Mouse (Mus musculus) left cerebral cortex, adult 11 months (tissue): ENCODE measurements around the gene Cep41.

ENCODE experiments used
- DNase-seq: peaks from one replicate; pipeline ENCODE4 v3.0.0; 2022; ENCODE audit warnings: low spot score

The Cep41 gene

GRCm38 (mm10) chr6:30624763-30625162, 68.8 kb downstream of the Cep41 start:
- no peak for DNase-seq

DNA sequence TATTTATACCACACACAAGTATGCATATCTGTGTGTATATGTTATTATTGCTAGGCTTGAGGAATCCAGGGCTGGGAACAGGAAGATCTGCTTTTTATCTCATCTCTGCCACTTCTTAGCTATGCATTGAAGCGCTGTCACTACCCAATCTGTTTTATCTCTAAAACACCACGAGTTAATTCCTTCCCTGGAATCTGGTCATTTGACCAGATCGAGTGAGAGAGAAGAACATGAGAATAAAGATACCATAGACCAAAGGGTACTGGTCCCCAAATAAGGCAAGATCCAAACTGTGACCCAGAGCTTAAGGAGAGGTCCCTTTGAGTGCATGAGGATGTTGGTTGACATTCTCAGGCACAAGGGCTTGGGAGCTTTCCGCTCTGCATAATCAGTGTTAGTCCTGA, 71.6 kb downstream of the Cep41 start:
- DNase-seq, result no peak

DNA sequence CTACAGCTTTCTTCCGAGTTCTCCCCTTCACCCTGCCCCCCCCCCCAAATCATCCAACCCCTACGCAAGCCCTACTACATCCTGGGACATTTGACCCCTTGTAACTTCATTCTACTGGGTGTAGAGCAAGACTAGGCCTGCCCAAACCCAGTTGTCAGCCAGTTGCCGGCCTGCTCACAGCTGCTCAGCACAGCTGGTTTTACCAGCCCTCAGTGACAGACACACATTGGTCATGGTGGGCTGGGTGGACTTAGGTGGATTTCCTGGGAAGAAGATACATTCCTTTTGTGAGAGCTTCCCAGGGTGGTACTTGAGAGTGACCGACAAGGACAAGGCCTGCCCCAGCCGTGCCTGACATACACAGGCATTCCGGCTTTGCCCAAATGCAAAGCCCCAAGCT, 72.6 kb downstream of the Cep41 start:
- DNase-seq, result no peak

DNA sequence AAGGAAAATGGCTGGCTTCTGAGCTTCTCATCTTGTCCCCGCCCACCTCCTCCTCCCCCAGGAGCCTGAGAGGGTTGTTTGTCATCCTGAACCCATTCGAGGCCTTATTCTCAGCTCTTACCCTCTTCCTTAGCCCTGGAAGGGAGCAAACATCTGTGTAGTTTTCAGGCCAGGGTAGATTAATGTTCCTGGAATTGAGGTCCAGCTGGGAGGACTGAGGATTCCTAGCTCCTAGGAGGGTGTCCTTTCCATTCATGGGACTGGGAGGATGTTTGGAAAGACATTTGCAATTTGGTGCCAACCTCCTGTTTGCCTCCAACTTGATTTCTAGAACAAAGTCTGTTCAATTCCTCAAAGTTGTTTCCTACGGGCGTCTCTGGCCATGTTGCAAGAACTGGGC, 73.0 kb downstream of the Cep41 start:
- DNase-seq, result no peak

- no peak for DNase-seq
Measured at GRCm38 (mm10) chr6:30619606-30620005, 73.9 kb downstream of the Cep41 start.

- no peak for DNase-seq
Measured at GRCm38 (mm10) chr6:30618735-30619134, 74.8 kb downstream of the Cep41 start.

DNA sequence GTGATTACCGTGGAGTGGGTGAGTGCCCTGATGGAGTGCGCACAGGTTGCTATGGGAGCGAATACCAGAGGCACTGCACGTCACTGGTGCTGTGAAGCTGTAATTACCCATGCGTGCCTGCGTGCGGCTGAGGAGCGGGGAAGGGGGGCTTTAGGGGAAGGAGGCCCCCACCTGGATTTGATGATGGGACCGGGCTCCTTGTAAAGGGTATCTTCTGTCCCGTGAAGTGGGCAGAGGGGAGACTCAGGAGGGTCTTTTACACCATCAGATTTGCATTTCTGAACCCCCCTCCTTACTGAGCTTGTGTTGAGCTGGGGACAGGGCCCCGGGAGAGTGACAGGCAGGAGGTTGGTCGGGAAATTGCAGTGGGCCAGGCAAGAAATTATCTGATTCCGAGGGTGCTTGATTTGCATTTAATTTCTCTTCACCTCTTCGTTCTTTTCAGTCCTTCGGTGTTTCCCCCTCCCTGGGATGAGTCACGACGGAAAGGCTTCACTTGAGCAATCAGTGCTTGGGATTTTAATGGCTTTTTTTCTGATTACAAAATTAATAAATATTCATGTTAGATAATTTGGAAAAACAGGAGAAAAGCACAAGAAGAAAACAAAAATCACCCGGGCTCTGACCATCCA, 75.5 kb downstream of the Cep41 start:
- peak; percentile 53 for DNase-seq

DNA sequence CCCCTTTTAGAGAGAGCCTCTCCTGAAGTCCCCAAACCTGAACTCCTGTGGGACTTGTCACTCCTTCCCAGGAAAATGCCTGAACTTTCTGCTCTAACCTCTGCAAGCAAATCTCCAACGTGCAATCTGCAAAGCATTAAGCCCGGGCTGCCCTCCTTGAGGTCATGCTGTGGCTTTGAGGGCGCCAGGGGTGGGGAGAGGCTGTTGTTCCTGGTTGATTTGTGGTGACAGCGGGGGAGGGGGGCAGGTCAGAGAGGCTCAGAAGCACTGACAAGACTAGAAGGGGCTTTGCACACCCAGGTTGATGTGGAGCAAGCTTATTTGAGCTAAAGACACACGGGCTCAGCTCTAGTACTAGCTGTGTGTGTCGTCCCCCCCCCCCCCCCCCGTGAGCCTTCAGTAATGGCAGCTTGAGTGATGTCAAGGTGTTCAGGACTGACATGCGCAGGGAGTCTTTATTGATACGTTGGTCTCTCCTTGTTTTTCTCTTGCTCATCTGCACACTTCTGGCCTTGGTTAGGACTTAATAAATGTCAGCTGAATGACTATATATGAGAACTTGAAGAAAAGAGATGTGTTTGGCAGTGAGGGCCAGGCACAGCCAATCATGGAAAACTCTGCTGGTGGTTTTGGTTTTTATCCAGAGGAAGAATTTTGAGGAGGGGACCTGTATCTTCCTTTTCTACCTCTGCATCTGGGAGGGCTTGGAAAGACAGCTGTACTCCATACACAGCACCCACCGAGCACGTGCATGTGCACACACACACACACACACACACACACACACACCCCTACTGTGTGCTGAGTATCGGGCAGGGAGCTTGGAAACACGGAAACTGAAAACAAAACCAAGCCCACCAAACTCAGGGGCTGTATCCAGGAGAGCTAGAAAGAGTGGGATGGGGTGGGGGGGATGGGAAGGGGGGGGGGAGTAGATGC, 76.3 kb downstream of the Cep41 start:
- DNase-seq, result no peak

- DNase-seq, result no peak
Measured at GRCm38 (mm10) chr6:30616491-30616941, 77.0 kb downstream of the Cep41 start.

- no peak for DNase-seq
Measured at GRCm38 (mm10) chr6:30615741-30616140, 77.8 kb downstream of the Cep41 start.

DNA sequence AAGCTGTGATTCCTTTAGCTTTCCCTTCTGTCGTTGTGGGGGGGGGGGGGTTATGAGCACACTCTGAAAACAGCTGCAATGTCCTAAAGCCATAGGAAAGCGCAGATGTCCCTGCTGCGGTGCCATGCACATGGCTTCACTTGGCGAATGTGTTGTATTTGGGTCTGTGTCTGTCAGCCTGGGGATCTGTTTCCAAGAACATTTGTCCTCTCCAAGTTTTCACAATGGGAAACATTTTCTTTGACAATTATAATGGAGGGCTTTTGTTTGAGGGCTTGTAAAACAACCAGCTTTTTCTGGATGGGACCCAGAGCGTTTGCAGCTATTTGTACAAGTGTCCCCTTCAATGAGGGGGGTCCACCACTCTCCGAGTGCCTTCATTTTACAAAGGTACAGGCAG, 79.3 kb downstream of the Cep41 start:
- no peak for DNase-seq

- no peak for DNase-seq
Measured at GRCm38 (mm10) chr6:30611212-30611611, 82.3 kb downstream of the Cep41 start.

GRCm38 (mm10) chr6:30610710-30611109, 82.8 kb downstream of the Cep41 start, which contains the start of gene Cpa5:
Cpa5 (plus strand) TSS chr6:30611010.
- DNase-seq, result no peak

GRCm38 (mm10) chr6:30605672-30606071, 87.9 kb downstream of the Cep41 start:
- no peak for DNase-seq

- DNase-seq, result no peak
Measured at GRCm38 (mm10) chr6:30605111-30605510, 88.4 kb downstream of the Cep41 start.

DNA sequence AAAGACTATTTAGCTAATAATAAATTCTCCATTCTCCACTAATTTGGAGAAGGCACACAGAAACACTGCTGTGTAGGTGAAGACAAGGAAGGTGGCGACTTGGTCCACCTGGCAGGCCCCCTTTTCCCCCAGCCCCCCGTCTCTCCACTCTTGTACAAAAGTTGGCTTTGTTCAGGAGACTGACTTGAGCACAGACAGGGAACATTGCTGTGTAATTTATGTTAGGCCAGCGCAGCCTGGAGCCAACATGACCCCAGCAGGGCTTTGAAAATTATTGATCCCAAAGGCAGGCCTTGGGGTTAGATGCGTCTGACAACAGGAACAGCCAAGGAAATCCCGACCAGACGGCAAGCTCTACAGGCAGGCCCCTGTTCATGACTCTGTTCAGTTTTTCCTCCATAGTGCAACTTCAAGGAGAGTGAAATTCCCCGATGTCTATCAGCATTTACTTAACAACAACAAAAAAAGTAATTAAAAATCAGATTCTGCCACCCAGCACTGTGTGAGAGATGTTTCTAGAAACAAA, 89.1 kb downstream of the Cep41 start:
- DNase-seq, result no peak
